Mouse (Mus musculus) kidney, adult 2 months (tissue): ENCODE measurements around the gene Fbxl4.

Source experiments
- CTCF ChIP-seq: fragments of 200-500 bp; conservative IDR thresholded peaks from 2 replicates; pipeline ENCODE4 v1.5.1; 2011; ENCODE audit warnings: low read depth, mild to moderate bottlenecking, control low read depth, low read length, moderate library complexity, mixed read lengths; ENCODE audit not compliant: insufficient read depth, insufficient read length
- POLR2A ChIP-seq: fragments of 200-500 bp; IDR thresholded peaks from one replicate; pipeline ENCODE4 v1.6.1; 2011; ENCODE audit warnings: low read depth, low read length, control low read depth

DNA sequence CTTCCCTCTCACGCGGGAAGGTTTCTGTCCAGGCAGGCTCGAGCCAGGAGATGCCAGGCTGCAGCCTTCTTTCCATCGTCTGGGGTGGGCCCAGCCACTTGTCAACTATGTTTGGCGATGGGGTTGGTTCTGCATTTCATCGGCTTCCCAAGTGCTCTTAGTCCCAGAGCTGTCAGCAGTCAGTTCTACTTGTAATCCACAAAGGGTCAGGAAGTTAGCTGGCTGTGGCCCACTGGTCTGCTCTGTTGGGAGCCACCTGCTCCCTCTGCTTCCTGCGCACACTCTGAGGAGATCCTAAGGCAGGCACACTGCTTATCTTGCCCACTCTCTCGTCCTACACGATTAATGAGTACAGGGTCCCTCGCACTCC, 573 bp downstream of the Fbxl4 start:
- TF ChIP-seq POLR2A (no peak), CTCF (no peak)
